Mouse (Mus musculus) urinary bladder, adult 2 months (tissue): ENCODE results near the gene Lrrc28. TPM values are rescaled to one million over a fixed set of nuclear protein-coding genes. Genes with fewer than 3 reads are reported as not detected.

Experiments used
- DNase-seq: peaks from one replicate; pipeline ENCODE4 v3.0.0; 2022; ENCODE audit warnings: low spot score
- polyA plus RNA-seq: library from polyadenylated mRNA; depleted of rRNA; stranded (reverse); fragments of >200 nt; gene quantifications from 2 replicates; pipeline ENCODE4 v1.2.3, GENCODE M21; 2012

Gene Lrrc28
- polyA plus RNA-seq, 1 experiment = 36.5 TPM

DNA sequence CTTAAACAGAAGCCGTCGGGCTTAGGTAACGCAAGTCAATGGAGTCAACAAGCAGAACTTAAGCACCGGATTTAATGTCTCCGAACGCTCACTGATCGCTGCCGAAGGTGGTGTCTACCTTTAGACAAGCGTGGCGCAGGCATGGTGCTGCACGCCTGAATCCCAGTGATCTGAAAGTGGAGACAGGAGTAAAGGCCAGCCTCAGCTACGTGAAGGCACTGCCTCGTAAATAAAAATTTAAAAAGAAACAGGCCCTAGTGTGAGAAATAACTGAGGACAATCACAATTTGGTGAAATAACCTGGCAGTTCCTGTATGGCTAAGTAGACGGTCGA, 580 bp upstream of the Lrrc28 start:
- no peak for DNase-seq

DNA sequence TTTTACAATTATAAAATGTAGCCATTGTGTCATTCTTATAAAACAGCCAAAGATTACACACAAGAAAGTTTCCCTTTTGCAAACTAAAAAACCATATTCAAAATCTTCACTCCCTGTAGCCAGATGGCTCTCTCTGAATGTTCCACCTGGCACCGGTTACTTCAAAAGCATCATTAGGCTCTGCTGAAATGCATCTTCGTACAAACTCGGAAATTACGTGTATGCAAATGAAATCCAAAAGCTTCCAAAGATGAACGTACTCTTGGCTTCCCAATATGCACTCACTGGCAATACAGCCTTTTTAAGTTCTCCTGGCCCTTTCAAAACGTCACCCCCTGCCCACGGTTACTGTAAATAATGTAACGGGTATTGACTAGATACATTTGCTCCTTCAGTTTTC, 777 bp downstream of the Lrrc28 start:
- DNase-seq = no peak

DNA sequence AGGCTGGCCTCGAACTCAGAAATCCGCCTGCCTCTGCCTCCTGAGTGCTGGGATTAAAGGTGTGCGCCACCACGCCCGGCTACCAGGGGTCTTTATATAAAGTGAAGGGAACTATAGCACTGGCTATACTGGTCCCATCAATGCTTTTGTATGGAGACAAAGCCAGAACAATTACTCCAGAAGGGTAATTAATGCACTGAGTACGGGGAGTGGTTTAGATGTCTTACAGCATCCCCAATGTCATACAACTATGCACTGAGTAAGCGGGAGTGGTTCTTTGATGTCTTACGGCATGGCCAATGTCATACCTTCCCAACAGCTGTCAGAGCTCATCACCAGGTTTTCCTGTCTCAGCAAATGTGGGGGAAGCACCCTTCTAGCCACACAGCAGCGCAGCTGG, 2.1 kb downstream of the Lrrc28 start:
- DNase-seq = no peak

DNA sequence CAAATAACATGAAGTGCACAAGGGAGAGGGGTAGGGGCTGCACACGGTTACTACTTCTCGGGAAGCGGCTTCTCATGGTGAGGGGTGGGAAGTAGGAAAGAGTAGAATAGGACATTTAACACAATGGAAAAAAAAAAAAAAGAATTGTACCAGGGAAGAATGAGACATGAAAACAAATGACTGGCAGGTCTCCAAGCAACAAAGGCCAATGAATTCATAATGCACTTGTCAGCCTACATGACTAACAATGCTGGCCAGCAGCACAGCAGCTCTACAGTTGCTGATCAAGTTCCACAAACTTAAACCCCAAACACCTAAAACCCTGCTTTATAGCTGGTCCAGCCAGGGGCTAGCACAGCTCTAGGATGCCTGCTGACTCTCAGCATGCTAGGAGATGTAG, 6.1 kb downstream of the Lrrc28 start:
- no peak for DNase-seq

DNA sequence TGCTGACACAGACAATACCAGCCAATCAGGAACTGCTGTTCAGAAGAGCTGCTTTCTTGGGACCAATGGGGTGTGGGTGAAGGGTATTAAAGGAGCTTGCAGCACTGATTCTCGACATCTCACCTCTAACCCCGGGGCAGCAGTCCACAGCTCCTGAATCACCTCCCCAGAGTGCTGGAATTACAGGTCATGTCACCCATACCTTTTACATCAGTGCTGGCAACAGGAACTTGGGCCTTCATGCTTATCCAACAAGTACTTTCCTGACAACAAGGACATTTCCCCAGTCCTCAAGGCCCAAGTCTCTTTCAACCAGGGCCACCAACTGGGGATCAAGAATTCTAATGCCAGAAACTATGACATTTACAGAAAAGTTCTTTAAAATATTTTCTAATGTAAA, 8.9 kb downstream of the Lrrc28 start:
- no peak for DNase-seq

DNA sequence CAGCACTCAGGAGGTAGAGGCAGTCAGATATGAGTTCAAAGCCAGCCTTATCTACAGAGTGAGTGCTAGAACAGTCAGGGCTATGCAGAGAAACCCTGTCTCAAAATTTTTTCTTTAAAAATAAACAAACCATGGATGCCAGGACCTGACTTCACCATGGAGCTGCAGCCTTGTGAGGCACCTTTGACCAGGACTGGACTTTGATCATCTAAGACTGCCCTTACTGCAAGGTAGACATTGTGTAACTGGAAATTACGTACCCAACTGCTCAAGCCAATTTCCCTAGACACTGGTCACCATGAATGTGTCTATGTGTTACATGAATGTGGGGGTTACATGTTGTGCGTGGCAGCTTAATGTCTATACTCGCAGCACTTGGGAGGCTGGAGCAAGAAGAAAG, 10.9 kb downstream of the Lrrc28 start:
- no peak for DNase-seq

DNA sequence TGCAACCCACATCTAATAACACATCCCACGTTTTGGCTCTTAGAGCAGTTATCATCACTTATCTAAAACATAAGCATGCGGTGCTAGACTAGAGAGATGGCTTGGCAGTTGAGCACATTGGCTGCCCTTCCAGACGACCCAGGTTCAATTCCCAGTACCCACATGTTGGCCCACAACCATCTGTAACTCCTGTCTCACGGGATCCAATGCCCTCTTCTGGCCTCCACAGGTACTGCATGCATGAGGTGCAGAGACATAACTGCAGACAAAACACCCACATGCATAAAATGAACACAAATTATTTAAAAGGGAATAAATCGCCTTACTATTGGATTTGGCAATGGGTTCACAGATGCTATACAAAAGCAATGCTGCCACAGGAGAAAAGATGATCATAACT, 12.7 kb downstream of the Lrrc28 start:
- no peak for DNase-seq

DNA sequence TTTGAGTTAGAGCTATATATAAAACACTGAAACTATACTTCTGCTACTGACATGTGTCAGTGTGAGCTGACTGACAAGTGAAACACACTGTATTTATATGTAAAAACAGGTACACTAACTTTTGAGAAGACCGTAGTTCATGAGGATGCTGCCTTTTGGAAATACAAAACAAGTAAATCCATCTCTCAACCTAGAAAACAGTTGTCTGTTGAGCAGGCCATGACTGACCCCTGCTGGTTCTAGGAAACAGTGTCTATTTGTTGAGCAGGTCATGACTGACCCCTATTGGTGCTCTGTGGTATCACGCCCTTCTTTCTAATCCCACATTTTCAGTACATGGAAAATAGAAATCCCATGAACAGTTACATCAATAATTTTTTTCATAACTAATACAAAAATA, 14.3 kb downstream of the Lrrc28 start:
- no peak for DNase-seq

DNA sequence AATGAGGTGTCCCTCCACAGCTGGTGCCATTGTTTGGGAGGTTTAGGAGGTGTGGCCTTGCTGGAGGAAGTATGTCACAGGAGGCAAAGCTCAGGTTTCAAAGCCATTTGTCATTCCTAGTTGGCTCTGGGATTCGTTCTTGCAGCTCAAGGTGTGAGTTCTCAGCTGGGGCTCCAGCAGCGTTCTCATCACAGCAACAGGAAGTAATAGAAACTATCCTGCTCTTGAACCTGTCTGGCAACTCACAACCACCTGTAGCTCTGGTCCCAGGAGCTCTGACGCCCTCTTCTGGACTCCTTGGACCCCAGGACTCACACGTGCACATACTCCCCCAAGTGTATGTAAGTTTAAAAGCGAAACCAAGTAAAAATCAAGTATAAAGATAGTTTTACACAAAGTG, 15.4 kb downstream of the Lrrc28 start:
- no peak for DNase-seq

DNA sequence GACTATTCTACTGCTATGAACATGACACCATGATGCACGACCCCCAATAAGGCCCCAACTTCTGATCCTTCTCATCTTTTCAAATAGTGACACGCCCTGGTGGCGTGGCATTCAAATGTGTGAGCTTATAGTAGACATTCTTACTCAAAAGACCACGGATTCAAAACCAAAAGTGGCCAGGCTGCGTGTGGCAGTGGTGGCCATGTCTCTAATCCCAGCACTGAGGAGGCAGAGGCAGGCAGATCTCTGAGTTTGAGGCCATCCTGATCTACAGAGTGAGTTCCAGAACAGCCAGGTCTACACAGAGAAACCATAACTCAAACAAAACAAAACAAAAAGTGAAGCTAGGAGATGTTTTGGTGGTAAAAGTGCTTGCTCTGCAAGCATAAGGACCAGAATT, 18.4 kb downstream of the Lrrc28 start:
- no peak for DNase-seq

DNA sequence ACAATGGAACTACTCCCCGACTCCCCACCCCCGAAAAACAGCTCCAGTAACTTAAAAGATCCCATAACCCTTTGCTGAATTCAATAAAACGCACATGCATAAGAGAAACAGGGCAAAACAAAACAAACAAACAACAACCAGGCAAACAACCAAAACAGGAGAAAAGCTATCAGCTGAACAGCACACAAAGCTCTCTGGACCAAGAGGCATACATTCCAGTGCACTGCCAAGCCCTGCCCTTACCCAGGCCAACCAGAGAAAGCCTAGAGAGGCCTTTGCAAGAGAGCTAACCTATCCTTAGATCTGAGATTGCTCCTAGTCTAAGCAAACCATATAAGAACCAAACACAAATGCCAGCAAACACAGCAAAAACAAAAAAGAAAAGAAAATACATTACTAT, 22.9 kb downstream of the Lrrc28 start:
- DNase-seq = no peak

DNA sequence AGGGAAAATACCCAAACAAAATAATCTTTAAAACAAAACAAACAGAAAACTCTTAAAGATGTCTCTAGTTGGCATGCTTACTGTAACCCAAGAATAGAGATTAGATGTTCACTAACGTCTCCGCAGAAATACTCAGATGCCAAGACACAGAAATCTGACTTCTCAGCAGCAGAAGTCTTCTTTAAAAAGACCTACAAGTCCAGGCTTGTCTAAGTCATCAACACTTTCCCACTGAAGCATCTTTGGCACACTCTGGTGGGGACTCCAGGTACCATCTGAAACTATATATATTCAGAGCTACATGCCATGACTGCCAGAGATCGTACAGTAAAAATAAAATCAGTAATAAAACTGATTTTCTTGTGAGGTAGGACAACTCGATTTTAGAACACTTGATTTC, 25.2 kb downstream of the Lrrc28 start:
- no peak for DNase-seq

DNA sequence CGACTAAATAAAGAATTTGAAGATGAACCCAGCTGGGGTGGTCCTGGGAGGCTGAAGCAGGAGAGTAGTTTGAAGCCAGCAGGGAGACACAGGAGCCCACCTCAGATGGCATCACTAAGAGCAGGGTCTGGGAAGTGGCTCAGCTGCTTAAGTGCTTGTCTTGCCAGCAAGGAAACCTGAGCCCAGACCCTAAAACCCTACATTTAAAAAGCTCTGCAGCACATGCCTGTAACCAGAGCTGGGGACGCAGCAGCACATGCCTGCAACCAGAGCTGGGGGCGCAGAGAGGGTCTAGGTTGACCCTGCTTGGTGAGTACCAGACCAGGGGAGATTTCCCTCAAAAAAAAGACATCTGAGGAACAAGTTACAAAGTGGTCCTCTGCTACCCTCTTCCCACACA, 26.8 kb downstream of the Lrrc28 start:
- DNase-seq = no peak

DNA sequence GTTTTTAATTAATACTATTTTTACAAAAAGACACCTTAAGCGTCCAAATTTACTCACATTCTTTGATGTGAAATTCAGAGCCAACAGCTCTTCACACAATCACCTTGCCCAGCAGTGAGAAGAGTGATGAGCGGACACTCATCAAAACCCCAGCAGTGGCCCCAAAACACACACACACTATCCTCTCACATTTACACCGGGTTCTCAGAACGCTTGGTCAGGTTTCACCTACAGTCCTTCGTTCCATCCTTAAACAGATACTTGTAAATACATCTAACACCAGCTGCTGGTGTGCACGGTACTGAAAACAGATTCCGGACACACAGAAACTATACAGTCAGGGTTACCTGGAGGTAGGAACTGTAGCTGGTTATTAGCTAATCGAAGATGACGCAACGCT, 27.4 kb downstream of the Lrrc28 start:
- no peak for DNase-seq

DNA sequence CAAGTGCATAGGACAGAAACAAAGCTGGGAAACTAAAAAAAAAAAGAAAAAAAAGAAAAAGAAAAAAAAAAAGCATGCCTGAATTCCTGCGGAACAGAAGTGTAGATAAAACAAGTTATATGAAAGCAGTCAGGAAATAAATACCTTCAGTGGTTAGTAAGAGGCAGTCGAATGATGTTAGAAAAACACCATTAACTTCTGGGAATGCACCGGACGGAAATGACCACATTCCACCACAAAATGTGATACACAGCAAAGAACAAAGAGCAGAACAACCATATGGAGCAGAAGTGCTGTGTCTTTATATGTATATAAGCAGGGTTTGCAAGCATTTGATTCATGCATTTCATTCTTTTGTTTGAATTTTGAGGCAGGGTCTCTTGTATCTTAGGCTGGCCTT, 28.2 kb downstream of the Lrrc28 start:
- DNase-seq = no peak

DNA sequence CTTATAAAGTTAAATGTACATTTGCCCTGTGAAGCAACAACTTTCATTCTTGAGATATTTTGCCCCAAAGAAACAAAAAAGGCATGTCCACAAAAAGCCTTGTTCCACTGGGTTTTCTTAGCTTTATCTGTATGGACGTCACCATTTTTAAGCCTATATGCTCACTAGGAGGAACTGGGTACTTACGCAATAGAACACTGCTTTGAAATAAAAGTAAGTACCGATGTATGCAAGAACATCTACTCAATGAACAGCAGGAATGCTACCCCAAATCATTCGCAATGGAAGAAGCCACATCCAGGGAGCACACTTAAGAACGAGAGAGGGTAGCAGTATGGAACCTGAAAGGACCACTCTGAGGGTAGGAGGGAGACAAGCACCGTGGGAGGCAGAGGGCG, 30.6 kb downstream of the Lrrc28 start:
- no peak for DNase-seq

DNA sequence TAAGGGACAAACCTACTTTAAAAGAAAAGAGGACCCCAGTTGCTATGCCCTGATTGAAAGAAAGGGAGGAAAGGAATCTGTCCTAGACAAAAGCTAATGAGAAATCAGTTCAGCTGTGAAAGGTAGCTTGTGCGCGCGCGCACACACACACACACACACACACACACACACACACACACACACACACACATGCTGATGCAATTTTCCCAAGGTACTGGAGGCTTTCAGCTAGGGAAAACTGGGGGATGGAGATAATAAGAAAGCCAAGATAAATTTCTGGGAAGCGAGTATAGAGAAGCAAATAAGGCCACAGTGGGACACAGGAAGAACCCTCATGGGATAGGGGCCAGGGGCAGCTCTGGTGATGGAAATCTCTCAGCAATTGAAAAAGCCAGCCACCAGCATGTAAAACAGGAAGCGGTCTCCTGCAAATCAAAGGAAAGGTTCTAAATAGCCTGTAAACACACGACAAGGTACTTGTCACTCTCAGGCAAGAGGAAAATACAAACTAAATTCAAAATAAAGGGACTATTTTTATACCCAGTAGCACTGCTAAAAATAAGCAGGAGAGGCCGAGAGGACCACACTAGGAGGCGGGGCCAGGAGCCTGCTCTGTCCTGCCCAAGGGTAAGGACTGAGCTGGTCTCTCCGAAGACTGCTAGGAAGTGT, 31.1 kb downstream of the Lrrc28 start:
- no peak for DNase-seq

DNA sequence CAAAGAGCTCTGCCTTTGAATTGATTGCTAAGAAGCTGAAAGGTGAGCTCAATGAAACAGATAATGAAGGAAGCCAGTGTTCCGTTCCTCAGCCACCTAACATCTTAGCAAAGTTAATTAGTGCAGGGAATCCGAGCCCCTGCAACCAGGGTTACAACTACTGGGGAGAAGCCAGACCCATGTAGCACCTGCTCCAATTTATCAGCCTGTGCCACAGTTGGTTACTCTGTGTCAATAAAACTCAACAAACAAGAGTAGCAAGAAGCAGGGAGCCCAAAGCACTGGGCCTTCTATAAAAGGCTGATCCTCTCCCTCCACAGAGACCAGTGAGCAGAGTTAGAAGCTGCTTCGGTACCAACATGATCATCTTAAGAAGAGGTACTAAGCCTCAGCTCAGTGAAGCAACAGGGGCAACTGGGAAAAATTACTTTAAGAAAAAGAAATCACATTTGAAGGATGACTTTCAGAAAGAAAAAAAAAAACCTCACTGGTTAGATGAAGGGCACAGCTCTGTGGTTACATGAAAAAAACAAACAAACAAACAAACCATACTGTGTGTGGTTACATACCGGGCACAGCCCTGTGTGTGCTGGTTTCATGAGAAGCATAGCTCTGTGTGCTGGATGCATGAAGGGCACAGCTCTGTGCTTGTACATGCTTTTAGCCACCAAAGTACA, 36.6 kb downstream of the Lrrc28 start:
- no peak for DNase-seq

DNA sequence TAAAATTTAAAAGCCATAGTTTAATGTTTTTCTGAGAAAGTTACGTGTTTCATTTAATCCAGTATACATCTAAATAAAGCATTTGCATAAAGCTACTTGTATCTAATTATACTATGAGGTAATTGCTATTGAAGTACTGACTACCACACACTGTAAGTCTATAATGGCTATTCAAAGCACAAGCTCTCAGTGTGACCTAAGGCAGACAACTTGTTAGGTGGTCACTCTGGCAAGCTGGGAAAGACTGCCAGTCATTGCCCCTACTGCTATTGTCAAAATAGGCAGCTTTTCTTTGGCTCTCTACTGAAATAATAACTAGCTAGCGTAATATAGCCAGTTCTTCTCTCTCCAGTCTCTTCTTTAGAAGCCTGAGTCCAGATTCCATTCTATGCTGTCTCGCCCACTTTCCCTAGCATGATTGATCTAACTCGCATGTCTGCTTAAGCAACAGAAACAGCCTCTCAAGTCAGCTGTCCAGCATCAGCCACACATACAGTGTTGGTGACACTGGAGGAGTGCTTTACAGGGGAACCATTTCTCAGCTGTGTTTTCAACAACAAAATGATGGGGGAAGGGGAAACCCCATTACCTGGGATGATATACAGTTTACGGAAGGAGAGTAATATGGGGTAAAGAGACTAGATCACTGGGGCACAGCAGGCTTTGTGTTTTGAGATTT, 37.3 kb downstream of the Lrrc28 start:
- no peak for DNase-seq

DNA sequence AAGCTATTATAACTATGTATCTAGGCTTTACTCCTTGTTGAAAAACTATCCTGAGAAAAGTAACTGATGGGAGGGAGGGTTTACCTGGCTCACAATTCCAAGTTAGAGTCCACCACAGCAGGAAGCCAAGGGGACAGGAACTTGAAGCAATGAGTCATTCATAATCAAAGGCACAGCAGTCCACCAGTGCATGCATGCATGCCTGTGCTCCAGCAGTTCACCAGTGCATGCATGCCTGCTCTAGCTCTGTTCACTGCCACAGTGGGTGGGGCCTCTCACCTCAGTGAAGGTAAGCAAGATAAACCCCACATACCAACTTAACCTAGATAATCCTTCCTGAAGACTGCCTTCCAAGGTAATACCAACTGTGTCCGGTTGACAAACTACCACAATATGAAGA, 38.8 kb downstream of the Lrrc28 start:
- no peak for DNase-seq

DNA sequence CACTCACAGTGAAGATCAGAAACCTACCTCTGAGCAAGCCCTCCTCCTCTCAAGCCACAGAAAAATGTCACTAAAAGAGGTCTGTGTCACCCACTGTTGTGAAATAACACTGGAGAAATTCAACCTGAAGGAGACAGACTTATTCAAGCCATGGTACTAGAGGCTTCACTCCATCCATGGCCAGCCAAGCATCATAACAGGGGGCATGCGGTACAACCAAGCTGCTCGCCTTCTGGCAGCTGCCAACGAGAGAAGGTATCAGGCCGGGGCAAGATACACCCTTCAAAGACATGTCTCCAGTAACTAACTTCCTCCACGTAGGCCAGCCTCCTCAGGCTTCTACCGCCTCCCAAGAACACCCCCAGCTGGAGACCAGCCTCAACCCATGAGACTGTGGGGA, 40.0 kb downstream of the Lrrc28 start:
- no peak for DNase-seq

DNA sequence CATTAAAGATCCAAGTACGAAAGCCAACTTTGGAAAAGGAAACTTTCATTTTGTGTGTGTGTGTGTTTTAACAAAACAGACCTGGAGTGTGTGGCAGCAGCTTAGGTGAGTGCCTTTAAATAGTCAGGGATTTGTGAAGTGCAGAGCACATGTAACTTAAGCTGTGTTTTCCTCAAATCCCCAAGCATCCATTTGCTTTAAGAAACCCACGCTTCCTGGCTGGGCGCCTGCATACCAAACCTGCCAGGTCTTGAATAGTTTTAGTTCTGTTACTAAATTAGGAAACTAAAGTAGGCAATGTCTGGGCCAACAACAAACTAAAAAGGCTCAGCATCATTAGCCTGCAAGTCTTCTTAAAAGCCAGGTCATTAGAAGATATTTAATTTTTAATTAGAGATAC, 47.0 kb downstream of the Lrrc28 start:
- no peak for DNase-seq

DNA sequence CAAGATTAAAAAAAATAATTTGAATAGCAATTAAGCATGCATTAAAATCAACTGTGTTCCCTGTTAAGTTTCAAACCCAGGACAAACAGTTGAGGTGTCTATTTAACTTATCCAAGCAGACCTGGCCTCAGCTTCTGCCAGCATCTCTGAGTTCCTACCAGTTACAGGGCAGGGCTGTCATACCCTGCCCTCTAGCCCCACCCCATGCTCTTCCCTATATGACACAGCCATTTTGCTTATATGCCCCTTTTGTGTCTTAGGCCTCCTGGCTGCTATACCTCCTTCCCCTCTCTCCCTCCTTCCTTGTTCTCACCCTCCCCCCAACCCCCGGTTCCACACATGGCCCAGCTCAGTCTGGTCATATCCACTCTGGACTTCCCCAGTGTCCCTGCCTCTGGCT, 48.1 kb downstream of the Lrrc28 start:
- no peak for DNase-seq

DNA sequence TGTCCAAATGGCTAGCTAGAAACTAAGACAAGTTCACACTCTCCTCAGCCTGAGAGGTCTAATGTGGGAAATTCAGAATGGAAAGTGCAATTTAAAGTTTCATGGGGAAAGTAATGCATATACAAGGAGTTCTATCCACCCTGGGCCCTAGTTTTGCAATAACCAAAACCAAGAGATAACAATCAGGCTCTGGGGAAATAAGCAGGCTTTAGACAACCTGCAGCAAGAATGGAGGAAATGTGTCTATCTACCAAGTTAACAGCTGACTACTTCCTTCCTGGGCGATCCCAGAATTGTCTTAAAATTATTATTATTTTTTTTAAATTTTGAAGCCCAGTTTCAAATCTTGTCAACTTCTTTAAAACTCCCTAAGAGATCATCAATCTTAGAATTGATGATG, 48.7 kb downstream of the Lrrc28 start:
- no peak for DNase-seq
